Mouse (Mus musculus) c-Kit-positive CD71-positive TER-119-negative erythroid progenitor cells, embryonic 14.5 days (primary cell): ENCODE data around the gene Lcmt1.
A peak's percentile ranks its signal among the peaks of the same experiment; 100 is the strongest.

Experiments
- DNase-seq: peaks from one replicate; pipeline ENCODE4 v3.0.0-alpha.2; 2013; ENCODE audit warnings: low read depth

The Lcmt1 gene

DNA sequence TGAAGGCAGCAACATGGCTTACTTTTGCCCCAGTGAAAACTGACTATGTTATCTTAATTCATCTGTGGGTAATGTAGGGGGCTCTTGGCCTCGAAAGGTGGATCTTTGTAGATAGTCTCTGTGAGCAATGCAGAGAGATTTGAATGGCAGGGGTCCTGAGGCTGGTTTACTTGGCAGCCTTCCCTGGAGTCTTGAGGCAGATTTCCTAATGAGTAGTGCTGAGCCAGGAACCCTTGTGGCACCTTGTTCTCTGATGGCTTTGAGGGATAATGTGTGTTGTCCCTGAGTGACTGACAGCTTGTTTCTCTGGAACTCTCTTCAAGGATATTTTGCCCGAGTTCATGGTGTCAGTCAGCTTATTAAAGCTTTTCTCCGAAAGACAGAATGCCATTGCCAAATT, 31.5 kb downstream of the Lcmt1 start:
- DNase-seq, result no peak

DNA sequence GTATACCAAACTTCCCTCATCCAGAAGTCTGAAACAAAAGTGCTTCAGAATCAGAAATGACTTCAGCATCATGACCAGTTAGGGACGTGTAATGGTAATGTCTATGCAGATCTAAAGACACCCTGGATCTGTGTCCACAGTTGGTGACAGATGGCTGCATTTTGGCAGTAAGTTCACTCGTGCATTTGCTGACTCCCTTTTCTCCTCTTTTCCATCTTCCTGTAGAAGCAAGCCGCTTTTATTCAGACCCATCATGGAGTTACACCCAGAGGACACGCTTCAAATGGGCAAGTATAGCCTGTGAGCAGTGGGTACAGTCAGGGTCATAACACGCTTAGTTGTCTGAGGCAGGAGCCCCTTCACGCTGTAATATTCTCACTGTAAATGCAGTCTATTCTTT, 34.6 kb downstream of the Lcmt1 start:
- no peak for DNase-seq

DNA sequence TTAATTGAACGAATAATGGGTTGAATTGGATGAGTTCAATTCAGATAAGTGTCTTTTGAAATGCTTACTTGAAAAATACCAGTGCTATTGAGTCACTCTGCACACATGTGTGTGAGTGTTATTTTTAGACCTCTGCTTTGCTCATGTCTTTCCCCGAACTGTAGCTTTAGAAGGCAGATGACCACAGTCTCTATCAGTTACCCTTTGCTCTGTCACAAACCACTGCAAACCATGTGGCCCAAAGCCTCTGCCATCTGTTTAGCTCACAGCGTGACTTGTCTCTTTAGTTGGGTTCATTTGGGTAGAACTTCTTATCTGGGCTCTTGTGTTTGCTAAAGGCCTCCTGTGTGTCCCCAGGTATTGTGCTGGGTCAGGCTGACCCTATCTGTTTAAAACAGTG, 36.0 kb downstream of the Lcmt1 start:
- DNase-seq, result peak; percentile 13

DNA sequence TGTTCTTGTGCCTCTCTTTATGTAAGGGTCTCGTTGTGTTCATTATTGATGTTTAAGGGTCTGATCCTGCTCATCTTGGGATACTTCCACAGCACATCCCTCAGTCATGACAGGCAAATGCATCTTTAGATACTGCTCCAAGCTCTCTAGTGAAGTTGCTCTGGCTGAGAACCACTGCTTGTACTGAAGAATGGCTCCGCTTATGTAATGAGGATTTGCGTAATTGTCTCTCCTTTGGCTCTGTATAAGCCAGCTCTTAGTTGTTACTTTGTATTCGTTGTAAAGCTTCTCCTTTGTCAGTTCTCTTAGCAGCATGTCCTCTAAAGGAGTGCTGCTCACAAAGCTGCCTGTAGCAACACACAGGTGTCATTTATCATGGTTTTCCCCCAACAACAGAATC, 37.4 kb downstream of the Lcmt1 start:
- DNase-seq, result no peak

DNA sequence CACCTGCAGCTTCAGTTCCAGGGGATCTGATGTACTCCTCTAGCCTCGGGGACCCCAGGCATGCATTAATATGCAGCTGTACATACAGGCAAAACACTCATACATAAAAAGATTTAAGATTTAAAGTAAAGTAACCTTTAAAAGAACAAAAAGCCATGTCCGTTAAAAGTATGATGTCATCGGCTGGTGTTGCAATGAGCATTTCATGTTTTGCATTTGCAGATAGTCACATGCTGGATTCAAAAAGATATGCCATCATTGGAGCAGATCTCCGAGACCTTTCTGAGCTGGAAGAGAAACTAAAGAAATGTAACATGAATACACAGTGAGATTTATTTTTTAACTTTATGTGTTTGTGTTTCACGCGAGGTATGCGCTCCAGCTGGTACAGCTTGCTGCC, 40.9 kb downstream of the Lcmt1 start:
- no peak for DNase-seq

DNA sequence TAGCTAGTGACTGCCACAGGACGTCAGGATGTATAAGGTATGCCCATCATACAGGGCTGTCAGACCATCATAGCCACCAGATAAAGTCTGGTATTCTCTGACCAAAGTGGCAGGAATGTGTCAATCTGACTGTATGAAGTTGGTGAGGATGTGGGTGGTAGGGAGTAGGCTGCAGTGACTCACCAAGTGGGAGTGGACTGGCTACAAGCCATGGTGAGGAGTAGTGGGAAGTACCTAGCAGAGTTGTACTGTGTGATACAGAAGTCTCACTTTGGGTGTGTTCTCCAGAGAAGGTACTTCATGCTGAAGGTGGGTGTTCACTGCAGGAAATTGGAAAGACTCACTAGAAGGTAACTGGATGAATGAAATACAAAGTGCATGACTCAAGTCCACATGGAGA, 41.5 kb downstream of the Lcmt1 start:
- DNase-seq, result no peak

DNA sequence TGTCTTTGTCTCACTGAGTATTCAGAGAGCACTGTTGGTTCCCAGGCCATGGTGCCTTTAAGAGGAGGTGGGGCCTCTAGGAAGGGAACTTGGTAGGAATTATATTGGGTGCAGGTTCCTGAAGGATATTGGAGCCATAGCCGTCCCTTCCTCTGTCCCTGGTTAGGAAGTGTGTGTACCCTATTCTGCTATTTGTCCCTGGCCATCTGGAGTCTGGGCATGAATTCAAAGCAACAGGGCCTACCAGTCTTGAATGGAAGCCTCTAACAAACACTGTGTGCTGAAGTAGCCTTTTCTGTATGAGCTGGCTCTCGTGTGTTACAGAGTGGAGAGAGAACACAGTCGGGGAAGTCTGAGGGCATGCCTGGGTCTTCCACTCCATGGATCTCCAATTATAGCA, 42.6 kb downstream of the Lcmt1 start:
- no peak for DNase-seq

DNA sequence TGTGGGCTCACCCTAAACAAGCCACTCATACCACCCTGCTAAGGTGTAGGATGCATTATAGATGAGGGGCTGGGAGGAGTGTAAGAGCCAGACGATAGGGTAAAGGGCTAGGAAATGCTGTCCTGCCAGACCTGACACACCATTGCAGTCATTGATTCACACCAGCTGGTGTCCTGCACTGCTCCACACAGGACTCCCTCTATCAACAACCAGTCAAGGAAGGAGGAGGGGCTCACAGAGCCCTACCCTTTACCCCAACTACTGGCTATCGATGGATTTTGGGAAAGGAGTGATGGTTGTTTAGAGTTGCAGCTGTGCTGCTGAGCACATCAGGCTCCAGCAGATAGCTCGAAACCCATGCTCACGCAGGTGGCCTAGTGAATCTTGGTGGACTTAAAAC, 47.2 kb downstream of the Lcmt1 start:
- no peak for DNase-seq

DNA sequence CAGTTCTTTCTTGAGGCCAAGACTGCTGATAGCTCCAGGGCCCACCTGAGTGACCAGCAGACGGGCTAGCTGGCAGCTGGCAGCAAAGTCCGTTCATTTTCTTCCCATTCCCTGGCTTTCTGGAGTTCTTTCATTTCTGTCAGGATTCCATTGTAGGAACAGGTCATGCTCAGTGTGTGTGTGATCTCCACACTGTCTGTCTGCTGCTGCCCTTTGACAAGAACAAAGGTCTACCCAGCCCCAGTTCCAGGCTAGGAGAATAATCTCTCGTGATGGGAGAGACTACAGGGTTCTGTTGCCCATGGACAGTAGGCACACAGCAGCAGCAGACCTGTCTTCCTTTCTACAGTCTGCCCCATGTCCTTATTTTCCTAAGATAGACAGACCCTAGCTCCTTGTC, 48.1 kb downstream of the Lcmt1 start:
- DNase-seq, result no peak

DNA sequence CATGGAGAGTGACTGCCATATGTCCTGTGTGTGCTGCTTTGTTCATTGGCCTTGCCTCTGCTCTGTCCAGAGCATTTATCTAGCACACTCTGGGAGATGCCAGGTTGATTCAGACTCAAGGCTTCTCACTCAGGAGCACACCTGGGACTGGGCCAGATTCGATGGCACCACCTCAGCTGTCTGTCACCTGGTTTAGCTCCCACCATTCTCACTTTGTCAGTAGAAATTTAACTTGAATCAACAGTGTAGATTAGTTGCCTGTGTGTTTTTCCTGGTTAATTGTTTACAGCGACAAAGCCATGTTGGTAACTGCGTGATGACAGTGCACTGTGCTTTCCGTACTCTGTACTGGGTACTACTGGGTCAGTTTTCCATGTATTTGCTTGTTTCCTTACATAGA, 50.4 kb downstream of the Lcmt1 start:
- DNase-seq, result no peak

DNA sequence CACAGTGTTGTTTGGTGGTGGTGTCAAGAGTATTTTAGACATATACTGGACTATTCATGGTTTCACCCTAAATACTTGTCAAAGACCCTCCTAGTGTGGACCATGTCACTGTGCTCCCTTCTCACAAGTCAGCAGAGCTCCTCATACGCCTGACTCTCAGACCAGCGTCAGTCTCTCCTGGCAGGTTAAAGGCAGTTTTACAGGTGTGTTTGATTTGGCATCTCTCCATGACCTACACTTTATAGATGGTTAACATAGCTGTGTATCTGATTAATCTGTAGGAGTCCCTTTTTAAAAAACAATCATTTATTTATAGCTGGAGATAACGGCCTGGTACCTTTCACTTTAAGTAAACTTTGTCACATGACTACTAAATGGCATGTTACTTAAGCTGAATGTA, 52.4 kb downstream of the Lcmt1 start:
- no peak for DNase-seq

DNA sequence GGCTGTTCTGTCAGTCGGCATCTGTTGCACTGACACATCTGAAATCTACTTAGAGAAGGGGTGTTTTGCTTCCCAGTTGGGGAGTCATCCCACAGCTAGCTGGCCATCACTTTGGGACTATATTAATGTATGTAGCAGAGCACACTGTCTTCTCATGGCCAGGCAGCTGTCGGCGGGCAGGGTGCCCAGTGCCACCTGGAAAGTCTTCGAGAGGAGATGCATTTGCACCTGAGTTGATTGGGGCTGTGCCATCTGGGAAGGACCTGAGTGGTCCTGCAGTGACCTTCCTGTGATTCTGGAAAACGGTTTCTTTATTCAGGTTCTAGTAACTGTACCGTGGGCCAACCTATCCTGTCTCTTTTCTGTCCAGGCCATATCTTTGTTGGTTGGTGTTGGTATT, 54.7 kb downstream of the Lcmt1 start:
- DNase-seq, result no peak

DNA sequence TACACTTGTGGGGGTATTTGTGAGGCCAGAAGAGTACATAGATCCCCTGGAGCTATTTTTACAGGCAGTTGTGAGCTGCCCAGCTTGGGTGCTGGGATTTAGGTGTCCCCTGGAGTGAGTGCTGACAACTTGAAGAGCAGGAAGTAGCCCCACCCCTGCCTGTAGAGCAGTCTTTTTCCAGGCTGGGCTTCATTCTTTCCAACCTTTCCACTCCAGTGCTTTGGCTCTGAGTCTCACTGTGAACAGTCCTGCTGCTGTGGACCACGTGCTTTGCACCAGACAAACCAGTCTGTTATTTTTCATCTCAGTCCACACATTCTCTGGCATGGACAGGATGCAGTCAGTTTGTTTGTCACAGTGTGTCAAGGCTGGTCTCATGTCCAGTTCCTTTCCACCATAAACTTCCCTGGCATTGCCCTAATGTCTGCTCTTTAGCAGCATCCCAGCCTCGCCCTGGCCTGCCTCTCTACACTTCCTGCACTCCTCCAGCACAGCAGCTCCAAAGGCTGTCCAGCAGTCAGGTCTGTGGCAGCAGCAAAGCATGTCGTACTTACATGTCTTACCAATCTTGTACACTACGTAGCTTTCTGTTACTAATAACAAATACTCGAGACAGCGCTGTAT, 55.7 kb downstream of the Lcmt1 start:
- no peak for DNase-seq

DNA sequence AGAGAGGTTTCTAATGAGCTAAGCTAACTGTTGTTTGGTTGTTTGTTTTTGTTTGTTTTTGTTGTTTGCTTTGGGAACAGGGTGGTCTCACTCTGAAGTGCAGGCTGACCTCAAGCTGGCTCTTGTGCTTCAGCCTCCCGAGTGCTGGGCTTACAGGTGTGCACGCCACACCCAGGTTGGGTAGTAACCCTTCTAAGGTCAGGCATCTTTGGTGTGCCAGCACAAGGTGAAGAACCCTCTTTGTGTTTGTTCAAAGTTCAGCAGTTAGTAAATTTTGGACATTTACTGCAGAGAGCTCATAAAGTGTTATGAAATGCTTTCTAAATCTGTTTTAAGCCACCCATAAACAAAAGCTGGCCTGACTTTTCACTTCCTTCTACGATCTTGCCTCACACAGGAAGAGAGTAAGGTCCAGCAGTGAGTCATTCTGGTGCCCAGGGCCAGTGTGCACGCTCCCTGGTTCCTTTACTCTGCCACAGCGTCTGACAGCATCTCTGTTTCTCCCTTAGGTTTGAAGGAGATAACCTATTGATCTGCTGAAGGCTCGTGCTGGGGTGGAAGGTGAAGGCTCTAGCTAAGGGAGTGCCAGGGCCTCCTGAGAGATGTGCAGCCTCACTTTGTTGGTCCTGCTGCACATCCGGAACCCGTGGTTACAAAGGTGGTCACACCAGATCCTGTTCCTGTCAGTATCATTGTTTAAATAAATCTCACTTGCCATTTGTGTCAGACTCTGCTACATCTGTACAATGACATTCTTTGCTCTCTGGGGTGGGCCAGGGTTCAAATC, 60.2 kb downstream of the Lcmt1 start:
- DNase-seq, result no peak

DNA sequence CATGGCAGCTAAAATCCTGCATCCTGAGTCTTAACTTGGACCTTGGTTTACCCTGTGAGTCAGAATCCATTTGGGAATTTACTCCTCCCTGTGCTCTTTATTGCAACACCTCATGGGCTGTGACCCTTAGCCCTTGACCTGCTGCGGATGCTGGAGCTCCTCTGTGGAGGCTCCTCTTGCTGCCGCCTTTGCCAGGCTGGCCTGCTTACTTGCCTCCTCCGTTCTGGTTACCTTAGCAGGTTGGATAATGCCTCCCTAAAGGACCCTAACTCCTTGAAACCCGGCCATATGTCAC, 60.8 kb downstream of the Lcmt1 start:
- no peak for DNase-seq

DNA sequence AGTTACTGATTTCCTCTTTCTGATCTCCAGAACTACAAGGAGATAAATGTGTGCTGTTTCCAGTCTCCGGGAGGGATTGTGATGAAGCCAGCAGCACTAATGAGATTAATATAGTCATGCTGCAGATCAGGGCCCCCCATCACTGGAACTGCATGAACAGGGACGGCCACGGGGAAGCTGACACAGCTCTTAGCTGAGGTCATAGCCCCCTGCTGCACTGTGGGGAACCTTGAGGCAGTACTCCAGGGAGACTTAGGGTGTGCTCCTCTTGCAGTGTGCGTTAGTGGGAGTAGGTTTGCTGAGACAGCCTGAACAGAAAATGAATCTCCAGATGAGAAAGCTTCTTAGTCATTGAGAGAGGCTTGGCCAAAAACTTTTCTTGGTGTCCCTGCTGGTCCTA, 61.6 kb downstream of the Lcmt1 start:
- DNase-seq, result no peak

DNA sequence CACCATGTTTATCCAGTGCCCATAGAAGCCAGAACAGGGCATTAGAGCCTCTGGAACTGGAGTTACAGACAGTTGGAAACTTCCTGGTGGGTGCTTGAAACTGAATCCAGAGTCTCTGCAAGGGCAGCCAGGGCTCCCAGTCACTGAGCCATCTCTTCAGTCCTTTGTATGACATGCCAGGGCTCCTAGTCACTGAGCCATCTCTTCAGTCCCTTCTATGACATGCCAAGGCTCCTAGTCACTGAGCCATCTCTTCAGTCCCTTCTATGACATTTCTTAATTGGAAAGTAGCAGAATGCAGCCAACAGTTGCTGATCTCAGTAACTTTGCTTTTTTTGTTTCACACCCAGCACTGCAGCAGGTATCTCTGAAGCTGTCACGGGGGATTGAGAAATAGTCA, 72.5 kb downstream of the Lcmt1 start:
- DNase-seq, result no peak

DNA sequence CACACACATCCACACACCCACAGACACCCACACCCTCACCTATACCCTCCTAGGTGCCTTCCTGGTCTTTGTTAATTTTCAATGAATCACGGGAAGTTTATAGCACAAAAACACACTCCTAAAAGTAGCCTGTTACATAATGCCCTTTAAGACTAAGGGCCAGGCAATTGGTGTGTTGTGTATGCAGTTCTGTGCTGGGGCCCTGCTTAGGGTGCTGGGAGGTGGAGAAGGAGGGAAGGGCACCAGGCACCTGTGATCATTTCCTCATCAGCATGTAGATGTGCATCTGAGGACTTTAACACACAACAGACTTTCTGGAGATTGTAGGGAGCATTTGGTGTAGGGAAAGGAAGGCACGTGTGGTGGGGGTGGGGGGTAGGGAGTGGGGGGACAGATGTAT, 79.2 kb downstream of the Lcmt1 start:
- no peak for DNase-seq

DNA sequence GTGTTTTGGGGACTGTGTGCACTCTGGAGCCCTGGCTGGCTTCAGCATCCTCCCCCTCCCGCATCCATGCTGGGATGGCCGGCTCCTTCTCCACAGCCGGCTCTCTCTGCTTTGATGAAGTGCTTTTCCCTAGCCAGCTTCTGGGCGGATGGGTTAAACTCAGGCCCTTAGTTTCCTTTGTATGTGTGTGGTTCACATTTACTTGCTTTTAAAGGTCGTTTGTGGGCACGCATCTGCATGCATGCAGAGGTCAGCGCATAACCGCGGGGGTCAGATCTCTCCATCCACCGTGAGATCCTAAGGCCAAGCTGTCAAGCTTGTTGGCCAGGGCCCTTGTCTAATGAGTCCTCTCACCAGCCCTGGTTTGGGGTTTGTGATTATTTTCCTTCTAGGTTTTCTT, 80.1 kb downstream of the Lcmt1 start:
- DNase-seq, result no peak

DNA sequence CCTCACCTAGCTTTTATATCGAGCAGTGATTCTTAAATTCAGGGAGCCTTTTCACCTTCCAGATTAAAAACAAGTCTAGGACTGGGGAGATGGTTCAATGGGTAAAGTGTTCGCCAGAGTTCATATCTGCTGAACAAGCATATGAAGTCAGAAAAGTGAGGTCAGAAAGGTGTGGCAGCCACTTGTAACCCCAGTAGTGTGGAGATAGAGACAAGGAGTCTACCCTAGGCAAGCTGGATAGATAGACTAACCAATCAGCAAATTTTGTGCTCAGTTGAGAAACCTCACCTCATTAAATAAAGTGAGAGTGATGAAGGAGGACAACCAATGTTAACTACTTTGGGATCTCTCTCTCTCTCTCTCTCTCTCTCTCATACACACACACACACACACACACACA, 80.9 kb downstream of the Lcmt1 start:
- DNase-seq, result no peak

DNA sequence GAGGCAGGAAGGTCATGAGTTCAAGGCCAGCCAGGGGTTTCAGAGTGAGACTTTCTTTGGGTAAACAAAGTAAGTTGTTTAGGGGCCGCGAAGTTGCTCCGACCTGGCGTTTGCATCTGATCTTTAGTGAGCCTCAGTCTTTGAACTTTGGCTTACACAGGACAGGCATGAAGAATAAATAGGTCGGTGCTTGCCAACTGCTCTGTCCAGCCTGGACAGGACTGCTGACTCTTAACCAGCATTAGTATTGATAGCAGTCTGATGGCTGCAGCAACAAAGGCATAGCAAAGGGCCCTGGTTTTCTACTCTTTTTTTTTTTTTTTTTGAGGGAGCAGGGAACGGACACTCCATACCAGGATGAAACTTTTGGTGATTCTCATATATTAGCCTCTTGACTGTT, 83.0 kb downstream of the Lcmt1 start:
- DNase-seq, result no peak

DNA sequence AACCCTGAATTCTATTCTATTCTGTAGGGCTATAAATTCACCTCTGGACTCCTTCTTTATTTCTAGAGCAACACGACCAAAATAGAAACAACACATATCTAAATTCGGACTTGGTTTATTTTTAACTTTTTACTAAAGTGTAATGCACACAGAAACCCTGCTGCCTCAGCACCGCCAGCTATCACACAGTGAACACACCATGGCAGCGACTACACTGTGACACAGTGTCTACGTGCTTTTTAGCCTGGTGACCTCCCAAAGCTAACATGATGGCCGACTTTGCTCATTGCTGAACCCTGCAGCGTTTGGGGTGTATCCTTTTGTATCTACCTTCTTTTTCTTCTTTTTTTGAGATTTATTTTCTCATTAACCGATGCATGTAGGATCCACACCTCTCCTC, 83.5 kb downstream of the Lcmt1 start:
- DNase-seq, result no peak

DNA sequence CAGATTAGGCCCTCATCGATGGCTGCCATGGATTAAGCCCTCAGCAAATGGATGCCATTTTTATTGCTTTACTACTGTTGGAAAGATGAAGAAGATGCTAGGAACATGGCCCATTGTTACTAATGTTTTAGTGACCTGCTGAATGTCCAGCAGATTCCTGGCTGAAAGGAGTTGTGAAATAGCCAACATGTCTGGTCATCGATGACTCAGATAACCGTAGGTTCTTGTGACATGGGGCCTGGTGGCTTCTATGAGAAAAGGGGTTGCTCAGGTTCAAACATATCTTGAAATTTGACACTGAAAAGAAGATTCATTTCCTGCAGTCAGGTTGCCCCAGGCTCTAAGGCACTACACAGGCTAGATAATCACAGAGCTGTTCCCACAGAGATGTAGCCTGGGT, 85.5 kb downstream of the Lcmt1 start:
- DNase-seq, result no peak

DNA sequence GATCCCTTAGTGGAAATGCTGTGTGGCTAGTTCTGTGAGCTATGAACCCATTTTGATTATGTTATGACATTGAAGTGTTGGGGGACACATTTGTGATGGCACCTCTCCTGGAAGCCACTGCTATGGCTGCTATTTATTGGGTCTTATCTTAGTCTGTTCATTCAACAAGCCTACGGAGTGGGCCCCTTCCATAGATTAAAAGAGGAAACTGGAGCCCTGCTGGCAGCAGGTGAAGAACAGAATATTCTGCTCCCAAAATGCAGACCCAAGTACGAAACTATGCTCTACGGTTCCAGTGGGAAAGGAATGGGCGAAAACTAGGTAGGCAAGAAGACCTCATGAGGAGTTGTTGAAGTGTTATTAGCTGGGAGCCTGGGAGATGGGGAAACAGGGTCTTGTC, 88.7 kb downstream of the Lcmt1 start:
- DNase-seq, result no peak
